ENCODE assay signal across 9 mouse cellular contexts in genomic region chr2:44222176-44222753, GRCm38 (mm10).
DNase-seq lines count a peak whose midpoint lies in the region; ATAC-seq and TF ChIP-seq lines count a peak whose summit lies in the region.
"Had no signal": no experiment of that assay in that cellular context is flagged by ENCODE, and none has a peak within 500 bp of the region (broad histone marks: within the 10 kb centered on the region; RNA-seq: fewer than 3 reads in every experiment).

No protein-coding gene starts in this region.

- 0 out of 2 replicates have a peak, but pooled peaks have one; percentile 35 for ATAC-seq in hindbrain, postnatal 0 days
- ATAC-seq in hindbrain, embryonic 12.5 days (ENCODE audit: low FRiP score): no peak
- ATAC-seq in kidney, embryonic 16.5 days (ENCODE audit: low FRiP score, low TSS enrichment): peak; percentile 39; the same call in 1 of the 2 replicates
- ATAC-seq in forebrain, postnatal 0 days: no peak
- ATAC-seq in CD4-positive, CD25-positive, alpha-beta regulatory T cell, adult 4 months: no peak

- no peak for DNase-seq in hindbrain, postnatal 0 days (ENCODE audit: low spot score)
- DNase-seq in R1 (ENCODE audit: low read depth, low spot score): peak; percentile 61
- peak; percentile 14 for DNase-seq in brain, adult 2 months (ENCODE audit: low read depth, low spot score)
- no peak for DNase-seq in forebrain, postnatal 0 days
- DNase-seq in cerebellum, postnatal 4 days (ENCODE audit: low spot score in 2 of 2): no peak

- H3K4me1 ChIP-seq in hindbrain, postnatal 0 days (ENCODE audit: insufficient read depth, low read length): no peaks in the 10 kb centered on the region; the same call in 1 of the 2 replicates
- H3K4me1 ChIP-seq in hindbrain, embryonic 12.5 days: peaks cover 9% of the 10 kb centered on the region; the same call in 1 of the 2 replicates
- no peaks in the 10 kb centered on the region for H3K4me1 ChIP-seq in kidney, embryonic 16.5 days (ENCODE audit: insufficient read depth, low read length)
- peaks cover 2% of the 10 kb centered on the region; the same call in 1 of the 2 replicates for H3K4me1 ChIP-seq in forebrain, postnatal 0 days (ENCODE audit: insufficient read depth)

- H3K4me2 ChIP-seq in hindbrain, postnatal 0 days (ENCODE audit: low read depth, low read length): no peak overlapping the region
- H3K4me2 ChIP-seq in hindbrain, embryonic 12.5 days (replicated peaks): no peak overlapping the region
- H3K4me2 ChIP-seq in kidney, embryonic 16.5 days (replicated peaks; ENCODE audit: low read depth, low read length): no peak overlapping the region
- no peak overlapping the region for H3K4me2 ChIP-seq in forebrain, postnatal 0 days (ENCODE audit: low read depth)

- WGBS in hindbrain, postnatal 0 days: 13% methylated on average over 6 of the region's 6 CpGs
- WGBS in hindbrain, embryonic 12.5 days: 10% methylated on average over 6 of the region's 6 CpGs
- 9% methylated on average over 6 of the region's 6 CpGs for WGBS in kidney, embryonic 16.5 days
- WGBS in forebrain, postnatal 0 days: 16% methylated on average over 6 of the region's 6 CpGs

- TF ChIP-seq CTCF in hindbrain, postnatal 0 days (IDR thresholded peaks at IDR 0.05; ENCODE audit: low read depth): no peak
- TF ChIP-seq CTCF in forebrain, postnatal 0 days (IDR thresholded peaks at IDR 0.05; ENCODE audit: low read depth): no peak

- H3K27ac ChIP-seq in hindbrain, postnatal 0 days: no peak overlapping the region
- H3K27ac ChIP-seq in hindbrain, embryonic 12.5 days: no peak overlapping the region
- peak overlapping the region; percentile 40; the same call in 1 of the 2 replicates for H3K27ac ChIP-seq in kidney, embryonic 16.5 days (ENCODE audit: low read length)
- H3K27ac ChIP-seq in forebrain, postnatal 0 days (ENCODE audit: low read depth, low read length): no peak overlapping the region
- H3K27ac ChIP-seq: macrophage had no signal

- no peaks in the 10 kb centered on the region for H3K27me3 ChIP-seq in hindbrain, postnatal 0 days (ENCODE audit: insufficient read depth, low read length)
- no peaks in the 10 kb centered on the region for H3K27me3 ChIP-seq in hindbrain, embryonic 12.5 days
- no peaks in the 10 kb centered on the region for H3K27me3 ChIP-seq in kidney, embryonic 16.5 days (ENCODE audit: insufficient read depth, low read length)
- no peaks in the 10 kb centered on the region for H3K27me3 ChIP-seq in forebrain, postnatal 0 days (ENCODE audit: insufficient read depth, low read length)

- H3K9ac ChIP-seq in hindbrain, postnatal 0 days (replicated peaks; ENCODE audit: low read length): no peak overlapping the region
- no peak overlapping the region for H3K9ac ChIP-seq in hindbrain, embryonic 12.5 days
- H3K9ac ChIP-seq in kidney, embryonic 16.5 days (replicated peaks; ENCODE audit: low read length): no peak overlapping the region
- H3K9ac ChIP-seq in forebrain, postnatal 0 days: no peak overlapping the region

- no peaks in the 10 kb centered on the region for H3K9me3 ChIP-seq in hindbrain, postnatal 0 days (ENCODE audit: low read length)
- no peaks in the 10 kb centered on the region for H3K9me3 ChIP-seq in hindbrain, embryonic 12.5 days (replicated peaks)
- no peaks in the 10 kb centered on the region for H3K9me3 ChIP-seq in kidney, embryonic 16.5 days (ENCODE audit: low read length)
- no peaks in the 10 kb centered on the region for H3K9me3 ChIP-seq in forebrain, postnatal 0 days (ENCODE audit: low read length)

- no peaks in the 10 kb centered on the region for H3K36me3 ChIP-seq in hindbrain, postnatal 0 days (ENCODE audit: insufficient read depth, low read length)
- H3K36me3 ChIP-seq in hindbrain, embryonic 12.5 days: no peaks in the 10 kb centered on the region
- H3K36me3 ChIP-seq in kidney, embryonic 16.5 days (ENCODE audit: insufficient read depth, low read length): no peaks in the 10 kb centered on the region
- no peaks in the 10 kb centered on the region for H3K36me3 ChIP-seq in forebrain, postnatal 0 days (ENCODE audit: insufficient read depth)

- no peak overlapping the region for H3K4me3 ChIP-seq in hindbrain, postnatal 0 days (ENCODE audit: low read length)
- H3K4me3 ChIP-seq in hindbrain, embryonic 12.5 days: no peak overlapping the region
- H3K4me3 ChIP-seq in kidney, embryonic 16.5 days (ENCODE audit: low read length): no peak overlapping the region
- H3K4me3 ChIP-seq in forebrain, postnatal 0 days (ENCODE audit: low read depth, low read length): no peak overlapping the region

Comparison
In these comparisons a context has a peak if more than half of its experiments do, and no peak if none do; other contexts are left out.
1. ATAC-seq: peak in hindbrain, postnatal 0 days (single experiment) and kidney, embryonic 16.5 days (single experiment); none in hindbrain, embryonic 12.5 days (single experiment), forebrain, postnatal 0 days (single experiment) and CD4-positive, CD25-positive, alpha-beta regulatory T cell, adult 4 months (single experiment).
2. DNase-seq: peak in R1 (single experiment) and brain, adult 2 months (single experiment); none in hindbrain, postnatal 0 days (single experiment), forebrain, postnatal 0 days (single experiment) and cerebellum, postnatal 4 days (0 of 2).